Mouse (Mus musculus) bone marrow, adult 2 months (tissue): ENCODE measurements around the gene Mecom.

Experiments used
- CTCF ChIP-seq: fragments of 200-500 bp; IDR thresholded peaks from 2 replicates; pipeline ENCODE4 v1.5.1; 2011; ENCODE audit warnings: low read length, control low read depth; ENCODE audit not compliant: control insufficient read depth, insufficient read depth
- POLR2A ChIP-seq: fragments of 200-500 bp; IDR thresholded peaks from 2 replicates; pipeline ENCODE4 v1.6.1; 2011; ENCODE audit warnings: low read depth, mild to moderate bottlenecking, control low read depth, low read length, borderline replicate concordance; ENCODE audit not compliant: control insufficient read depth

DNA sequence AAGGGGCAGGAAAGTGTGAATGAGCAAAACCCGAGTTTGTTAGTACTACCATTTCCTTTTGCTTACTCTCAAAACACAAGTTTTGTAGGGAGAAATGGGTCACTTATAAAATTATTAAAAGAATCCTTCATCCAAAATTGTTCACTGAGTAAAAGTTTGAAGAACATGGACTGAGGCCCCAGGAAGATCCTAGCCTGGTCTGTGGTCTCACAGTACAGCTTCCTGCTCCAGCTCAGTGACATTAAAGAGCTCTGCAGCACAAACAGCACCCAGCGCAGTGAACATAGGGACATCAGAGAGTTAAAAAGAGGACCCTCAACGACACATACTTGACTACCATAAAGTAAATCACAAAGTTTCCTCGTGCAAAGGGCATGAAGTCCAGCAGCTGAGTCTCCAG, 59.0 kb downstream of the Mecom start:
- TF ChIP-seq POLR2A (no peak), CTCF (no peak)
